ENCODE assay signal across 8 mouse cellular contexts in genomic region chr16:58669917-58670630, GRCm38 (mm10). TPM values are rescaled to one million over a fixed set of nuclear protein-coding genes. Genes with fewer than 3 reads are reported as not detected.
DNase-seq lines count a peak whose midpoint lies in the region; ATAC-seq and TF ChIP-seq lines count a peak whose summit lies in the region.

Gene Cpox, plus strand, starts transcription at chr16:58670292.

- WGBS in forebrain, embryonic 13.5 days = under 1% methylated on average over 34 of the region's 51 CpGs
- under 1% methylated on average over 51 of the region's 51 CpGs for WGBS in large intestine, adult 2 months
- WGBS in liver, postnatal 0 days (ENCODE audit: insufficient replicate concordance) = under 1% methylated on average over 38 of the region's 51 CpGs
- WGBS in neural tube, embryonic 14.5 days = under 1% methylated on average over 50 of the region's 51 CpGs

- no peak for TF ChIP-seq CTCF in E14TG2a.4 (conservative IDR thresholded peaks at IDR 0.05; ENCODE audit: low read length)
- TF ChIP-seq CTCF in liver, postnatal 0 days (IDR thresholded peaks at IDR 0.05; ENCODE audit: low read depth) = peak; percentile 17; the same call in 1 of the 2 replicates

- peak within 1 kb of the TSS; percentile 85 for H3K27ac ChIP-seq in forebrain, embryonic 13.5 days
- peak within 1 kb of the TSS; percentile 98 for H3K27ac ChIP-seq in liver, postnatal 0 days (ENCODE audit: low read depth)
- H3K27ac ChIP-seq in neural tube, embryonic 14.5 days (ENCODE audit: low read depth, low read length) = peak within 1 kb of the TSS; percentile 76

- H3K4me3 ChIP-seq in E14TG2a.4 (replicated peaks; ENCODE audit: low read length) = peak within 1 kb of the TSS; percentile 96
- peak within 1 kb of the TSS; percentile 87 for H3K4me3 ChIP-seq in forebrain, embryonic 13.5 days
- H3K4me3 ChIP-seq in liver, postnatal 0 days (ENCODE audit: low read depth, low read length) = peak within 1 kb of the TSS; percentile 92
- H3K4me3 ChIP-seq in neural tube, embryonic 14.5 days (ENCODE audit: low read depth, low read length) = peak within 1 kb of the TSS; percentile 93

- H3K27me3 ChIP-seq in E14TG2a.4 (ENCODE audit: insufficient read depth, low read length) = no peaks in the 10 kb centered on the region
- no peaks in the 10 kb centered on the region for H3K27me3 ChIP-seq in forebrain, embryonic 13.5 days
- H3K27me3 ChIP-seq in liver, postnatal 0 days (ENCODE audit: insufficient read depth, low read length) = no peaks in the 10 kb centered on the region
- H3K27me3 ChIP-seq in neural tube, embryonic 14.5 days (ENCODE audit: control insufficient read depth, insufficient read depth, low read length) = no peaks in the 10 kb centered on the region

- peak; percentile 95 for DNase-seq in c-Kit-positive CD71-positive TER-119-positive erythroid progenitor cells, embryonic 14.5 days (ENCODE audit: low spot score)
- DNase-seq in heart, postnatal 10 days = peak; percentile 80 to 88
- peak; percentile 66 for DNase-seq in large intestine, adult 2 months (ENCODE audit: low read depth, low spot score)
- peak; percentile 91 for DNase-seq in liver, postnatal 0 days
- peak; percentile 73 for DNase-seq in testis, postnatal 10 days (ENCODE audit: low spot score)

- peak within 1 kb of the TSS; percentile 85 for H3K4me2 ChIP-seq in forebrain, embryonic 13.5 days
- H3K4me2 ChIP-seq in liver, postnatal 0 days (ENCODE audit: low read depth, low read length) = peak within 1 kb of the TSS; percentile 77
- peak within 1 kb of the TSS; percentile 80 for H3K4me2 ChIP-seq in neural tube, embryonic 14.5 days (ENCODE audit: low read depth, low read length)

- TF ChIP-seq EP300 in liver, postnatal 0 days (IDR thresholded peaks at IDR 0.05; ENCODE audit: low read depth) = peak; percentile 99

- peaks cover 20% of the 10 kb centered on the region for H3K36me3 ChIP-seq in E14TG2a.4 (ENCODE audit: insufficient read depth, low read length)
- peaks cover 20% of the 10 kb centered on the region for H3K36me3 ChIP-seq in forebrain, embryonic 13.5 days (ENCODE audit: poor library complexity, severe bottlenecking)
- peaks cover 28% of the 10 kb centered on the region for H3K36me3 ChIP-seq in liver, postnatal 0 days (replicated peaks; ENCODE audit: insufficient read depth, low read length)
- H3K36me3 ChIP-seq in neural tube, embryonic 14.5 days (ENCODE audit: control insufficient read depth, insufficient read depth, low read length) = peaks cover 11% of the 10 kb centered on the region; the same call in 1 of the 2 replicates

- ATAC-seq in forebrain, embryonic 13.5 days = peak; percentile 99
- peak; percentile 98 for ATAC-seq in liver, postnatal 0 days
- ATAC-seq in neural tube, embryonic 14.5 days (ENCODE audit: low read depth) = peak; percentile 99

- intact Hi-C loops in heart, postnatal 10 days (cut with DNase I) = loop anchor here (2.0 to 10.0 kb wide), 3 partner anchors 59 to 1035 kb away; no protein-coding TSS in a partner anchor

- peaks cover 21% of the 10 kb centered on the region for H3K4me1 ChIP-seq in E14TG2a.4 (replicated peaks; ENCODE audit: low read depth, low read length)
- peaks cover 4% of the 10 kb centered on the region for H3K4me1 ChIP-seq in forebrain, embryonic 13.5 days
- peaks cover 18% of the 10 kb centered on the region for H3K4me1 ChIP-seq in liver, postnatal 0 days (ENCODE audit: insufficient read depth)
- peaks cover 5% of the 10 kb centered on the region; the same call in 1 of the 2 replicates for H3K4me1 ChIP-seq in neural tube, embryonic 14.5 days (ENCODE audit: control insufficient read depth, insufficient read depth, low read length)

- no peaks in the 10 kb centered on the region for H3K9me3 ChIP-seq in E14TG2a.4 (ENCODE audit: low read length)
- no peaks in the 10 kb centered on the region for H3K9me3 ChIP-seq in forebrain, embryonic 13.5 days (replicated peaks)
- no peaks in the 10 kb centered on the region for H3K9me3 ChIP-seq in liver, postnatal 0 days (ENCODE audit: low read length)
- no peaks in the 10 kb centered on the region for H3K9me3 ChIP-seq in neural tube, embryonic 14.5 days (ENCODE audit: control insufficient read depth, low read length)

- peak within 1 kb of the TSS; percentile 84 for H3K9ac ChIP-seq in forebrain, embryonic 13.5 days
- H3K9ac ChIP-seq in liver, postnatal 0 days (replicated peaks) = peak within 1 kb of the TSS; percentile 96
- peak within 1 kb of the TSS; percentile 76 for H3K9ac ChIP-seq in neural tube, embryonic 14.5 days (replicated peaks; ENCODE audit: low read depth, low read length)

RNA-seq across cellular contexts. Expression of gene Cpox, which starts in this region (rescaled TPM):
- polyA plus RNA-seq in forebrain, embryonic 13.5 days (2015; fragmentation: Nextera tagmentation; extraction: Ambion mirVana) = 8.4 and 10.3 TPM in 2 replicates
- total RNA-seq in heart, postnatal 10 days (2021) = 10 to 100 TPM; 20.4 to 25.7 TPM
- 11.6 and 17.1 TPM in 2 replicates for polyA plus RNA-seq in large intestine, adult 2 months (2012; rRNA removed)
- polyA plus RNA-seq in liver, postnatal 0 days (2015; fragmentation: Nextera tagmentation; extraction: Ambion mirVana) = 178 and 189 TPM in 2 replicates
- 16.5 and 17.0 TPM in 2 replicates for polyA plus RNA-seq in neural tube, embryonic 14.5 days (2014; fragmentation: Nextera tagmentation; extraction: Ambion mirVana)

Comparison
In these comparisons a context has a peak if more than half of its experiments do, and no peak if none do; other contexts are left out.
1. Peak in every context shown above with its lines: DNase-seq, ATAC-seq, H3K4me3 ChIP-seq and H3K27ac ChIP-seq.